Mouse (Mus musculus) heart, postnatal 10 days (tissue): ENCODE results near the gene Ube3a. TPM values are rescaled to one million over a fixed set of nuclear protein-coding genes. Genes with fewer than 3 reads are reported as not detected.
A peak's percentile ranks its signal among the peaks of the same experiment; 100 is the strongest.

Source experiments
- DNase-seq, 2 experiments: peaks; one replicate each; pipeline ENCODE4 v3.0.0; 2021
- intact Hi-C: fragments of 180-260 bp; cut with DNase I; formaldehyde crosslinking; loops from one replicate; pipeline ENCODE4 v1.15.1; 2025
- total RNA-seq, 2 experiments: library from RNA; stranded (reverse); gene quantifications; 2 replicates each; pipeline ENCODE4 v1.2.3; 2021

Gene Ube3a
- 100 to 1,000 TPM; 128 to 149 TPM for total RNA-seq

- peak; percentile 99 for DNase-seq
- intact Hi-C loops: loop anchor here (5.0 kb wide), 1 partner anchor 831 kb away; no protein-coding TSS in a partner anchor
These were observed at the start of gene Ube3a for GRCm38 (mm10) chr7:59228045-59228865. Ube3a (plus strand) TSS chr7:59228750.

DNA sequence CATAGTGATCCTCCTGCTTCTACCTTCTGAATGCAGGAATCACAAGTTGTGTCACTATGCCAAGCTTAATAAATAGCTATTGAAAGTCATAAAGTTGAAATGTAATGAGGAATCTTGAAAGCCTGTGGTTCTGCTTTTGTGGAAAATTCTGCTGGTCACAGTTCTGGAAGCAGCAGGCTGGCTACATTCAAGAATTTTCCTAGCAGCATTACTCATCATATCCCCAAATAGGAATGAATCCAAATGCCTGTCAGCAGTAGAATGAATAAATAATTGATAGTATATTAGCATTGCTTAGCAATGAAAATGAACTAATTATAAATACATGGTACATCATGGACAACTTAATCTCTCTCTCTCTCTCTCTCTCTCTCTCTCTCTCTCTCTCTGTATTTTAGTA lies 35.7 kb upstream of the Ube3a start:
- intact Hi-C loops: no loop called here
- DNase-seq: no peak

DNA sequence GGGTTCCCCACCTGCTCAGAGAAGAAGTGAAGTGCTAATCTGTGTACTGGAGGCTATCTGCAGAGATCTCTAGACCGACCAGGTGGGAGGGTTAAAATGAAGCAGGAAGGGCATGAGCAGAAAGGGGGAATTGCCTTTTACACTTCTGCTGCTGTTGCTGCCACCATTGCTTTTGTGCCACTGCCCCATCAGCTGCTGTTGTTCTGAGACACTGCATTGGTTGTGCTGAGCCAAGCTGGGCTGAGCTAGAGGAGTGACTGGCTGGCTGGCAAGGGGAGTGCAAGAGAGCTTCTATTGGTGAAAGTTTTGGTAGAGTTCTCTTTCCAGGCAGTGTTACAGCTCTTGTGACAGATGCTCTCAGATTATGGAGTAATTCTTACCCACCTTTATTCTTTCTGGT lies 13.6 kb upstream of the Ube3a start:
- DNase-seq: no peak
- intact Hi-C loops: no loop called here

- intact Hi-C loops: no loop called here
- no peak for DNase-seq
These were observed 7.3 kb upstream of the Ube3a start for GRCm38 (mm10) chr7:59221244-59221643.

GRCm38 (mm10) chr7:59228866-59229182 lies 274 bp downstream of the Ube3a start:
- intact Hi-C loops: loop anchor here (5.0 kb wide), 1 partner anchor 832 kb away; no protein-coding TSS in a partner anchor
- no peak for DNase-seq

DNA sequence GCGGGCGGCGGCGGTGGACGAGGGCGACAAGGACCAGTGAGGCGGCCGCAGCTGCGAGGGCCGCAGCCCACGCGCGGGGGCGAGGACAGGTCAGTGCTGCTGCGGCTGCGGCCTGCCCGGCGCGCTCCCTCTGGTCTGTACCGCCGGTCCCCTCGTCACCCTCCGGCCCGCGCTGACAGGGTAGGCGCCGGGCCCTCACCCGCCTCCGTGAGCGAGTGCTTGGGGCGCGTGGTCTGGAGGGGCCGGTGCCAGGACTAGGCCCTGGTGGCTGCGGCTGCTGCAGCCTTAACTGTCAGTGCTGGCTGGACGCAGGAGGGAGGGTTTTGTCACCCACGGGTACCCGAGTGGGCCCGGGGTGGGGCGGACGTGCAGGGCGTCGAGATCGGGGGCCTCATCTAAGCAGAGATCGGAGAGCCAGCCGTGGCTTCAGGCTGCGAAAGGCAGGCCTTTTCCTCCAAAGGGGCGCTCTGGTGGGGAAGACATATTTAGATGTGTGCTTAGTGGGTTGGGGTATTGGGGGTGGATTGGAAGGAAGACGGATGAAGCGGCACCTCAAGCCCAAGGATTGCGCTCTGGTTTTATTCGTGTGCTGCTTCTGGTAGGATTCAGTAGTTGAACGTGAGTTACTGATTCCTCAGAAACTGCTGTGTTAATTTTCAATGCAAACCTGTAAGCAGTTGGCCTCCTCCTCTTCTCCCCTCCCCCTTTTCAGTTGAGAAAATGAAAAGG lies 797 bp downstream of the Ube3a start:
- intact Hi-C loops: loop anchor here (5.0 kb wide), 1 partner anchor 832 kb away; no protein-coding TSS in a partner anchor
- DNase-seq: peak; percentile 74 to 75

DNA sequence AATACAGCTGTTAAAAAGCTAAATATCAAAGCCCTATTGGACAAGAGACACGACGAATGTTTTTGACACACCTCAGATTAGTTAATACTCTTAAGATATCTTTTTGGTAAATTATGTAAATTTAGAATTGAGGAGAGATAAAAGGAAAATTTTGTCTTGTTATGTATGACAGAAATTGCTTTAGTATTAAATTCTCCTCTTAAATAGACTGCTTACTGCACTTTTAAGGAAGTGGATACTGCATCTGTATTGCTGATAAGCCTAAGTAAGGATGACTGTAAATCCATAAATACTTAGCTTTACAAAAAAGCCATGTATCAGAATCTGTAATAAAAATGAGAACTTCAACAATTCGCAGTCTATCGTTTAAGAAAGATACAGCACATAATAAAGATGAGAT lies 1.8 kb downstream of the Ube3a start:
- DNase-seq: no peak
- intact Hi-C loops: no loop called here

- DNase-seq: no peak
- intact Hi-C loops: no loop called here
These were observed 2.2 kb downstream of the Ube3a start for GRCm38 (mm10) chr7:59230768-59231167.

GRCm38 (mm10) chr7:59231960-59232359 lies 3.4 kb downstream of the Ube3a start:
- intact Hi-C loops: no loop called here
- no peak for DNase-seq

DNA sequence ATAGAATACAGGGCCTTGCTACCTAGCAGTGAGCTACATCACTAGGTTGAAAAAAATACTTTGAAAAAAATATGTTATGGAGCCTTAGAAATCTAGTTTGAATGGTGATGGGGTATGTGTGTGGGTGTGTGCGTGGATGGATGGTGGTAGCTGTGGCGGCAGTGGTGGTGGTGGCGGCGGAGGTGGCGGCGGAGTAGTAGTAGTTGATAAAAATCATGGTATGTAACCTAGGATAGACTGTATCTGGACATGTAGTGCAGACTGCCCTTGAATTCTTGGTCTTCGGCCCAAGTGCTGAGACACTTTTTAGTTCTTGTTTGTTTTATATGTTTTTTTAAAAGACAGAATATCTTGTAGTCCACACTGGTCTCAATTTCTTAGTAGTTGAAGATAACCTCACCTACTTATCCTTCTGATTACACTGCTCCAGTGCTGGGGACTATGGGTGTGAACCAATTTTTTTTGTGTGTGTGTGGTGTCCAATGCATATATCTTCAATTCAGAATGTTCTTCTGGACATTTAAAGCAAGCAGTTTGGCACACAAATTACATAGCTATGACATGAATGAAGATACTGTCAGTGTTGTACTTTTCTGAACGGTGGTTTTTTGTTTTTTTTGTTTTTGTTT lies 6.3 kb downstream of the Ube3a start:
- no peak for DNase-seq
- intact Hi-C loops: no loop called here

DNA sequence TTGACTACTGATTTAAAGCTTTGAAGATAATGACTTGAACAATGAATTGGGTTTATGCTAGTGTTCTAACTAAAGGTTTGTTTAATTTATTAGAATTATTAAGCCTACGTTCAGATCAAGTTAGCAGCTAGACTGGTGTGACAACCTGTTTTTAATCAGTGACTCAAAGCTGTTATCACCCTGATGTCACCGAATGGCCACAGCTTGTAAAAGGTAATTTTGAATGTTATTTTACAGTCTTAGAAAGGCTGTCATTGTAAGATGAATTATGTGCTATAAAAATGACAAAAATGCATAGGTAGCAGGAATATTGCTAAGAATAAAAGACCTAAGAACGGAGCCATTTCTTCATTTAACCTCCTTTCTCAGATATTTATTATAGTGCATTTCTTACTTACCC lies 14.7 kb downstream of the Ube3a start:
- intact Hi-C loops: no loop called here
- DNase-seq: no peak

GRCm38 (mm10) chr7:59245541-59245940 lies 17.0 kb downstream of the Ube3a start:
- intact Hi-C loops: no loop called here
- DNase-seq: no peak

DNA sequence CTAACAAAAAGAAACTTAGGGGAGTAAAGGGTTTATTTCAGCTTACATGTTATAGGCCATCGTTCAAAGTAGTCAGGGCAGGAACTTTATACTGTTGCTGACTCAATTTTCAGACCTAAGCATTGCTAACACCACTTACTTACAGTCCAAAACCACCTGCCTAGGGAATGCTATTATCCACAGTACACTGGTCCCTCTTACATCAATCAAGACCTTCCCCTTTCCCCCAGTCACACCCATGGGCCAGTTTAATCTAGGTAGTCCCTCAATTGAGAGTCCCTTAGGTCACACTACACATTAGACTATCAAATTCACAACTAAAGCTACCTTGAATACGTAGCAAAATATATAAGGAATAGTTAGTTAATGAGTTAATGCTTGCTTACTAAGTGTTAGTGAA lies 24.8 kb downstream of the Ube3a start:
- intact Hi-C loops: no loop called here
- DNase-seq: no peak

DNA sequence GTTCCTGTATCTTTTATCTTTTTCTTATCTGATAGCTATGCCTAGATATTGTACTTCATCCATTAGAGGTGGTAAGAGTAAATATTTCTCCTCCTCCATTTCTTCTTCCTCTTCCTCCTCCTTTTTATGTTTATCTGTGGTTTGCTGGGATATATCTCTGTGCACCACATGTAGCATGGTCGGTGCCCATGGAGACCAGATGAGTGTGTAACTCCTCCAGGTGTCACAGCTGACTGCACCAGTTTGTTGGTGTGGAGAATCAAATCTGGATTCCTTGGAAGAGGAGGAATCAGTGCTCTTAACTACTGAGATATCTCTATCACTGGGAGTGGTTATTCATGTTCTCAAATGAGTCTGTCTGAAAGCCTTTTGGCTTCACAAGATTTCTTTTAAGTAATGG lies 37.0 kb downstream of the Ube3a start:
- intact Hi-C loops: no loop called here
- DNase-seq: no peak

DNA sequence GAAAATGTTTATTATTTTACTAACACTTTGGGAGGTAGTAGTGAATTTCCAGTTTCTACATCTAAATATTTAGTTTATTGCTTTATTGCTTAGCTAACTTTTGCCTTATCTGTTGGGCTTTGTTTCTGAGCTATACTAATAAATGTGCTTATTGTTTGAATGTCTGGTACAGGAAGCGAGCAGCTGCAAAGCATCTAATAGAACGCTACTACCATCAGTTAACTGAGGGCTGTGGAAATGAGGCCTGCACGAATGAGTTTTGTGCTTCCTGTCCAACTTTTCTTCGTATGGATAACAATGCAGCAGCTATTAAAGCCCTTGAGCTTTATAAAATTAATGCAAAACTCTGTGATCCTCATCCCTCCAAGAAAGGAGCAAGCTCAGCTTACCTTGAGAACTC lies 43.2 kb downstream of the Ube3a start:
- no peak for DNase-seq
- intact Hi-C loops: no loop called here

DNA sequence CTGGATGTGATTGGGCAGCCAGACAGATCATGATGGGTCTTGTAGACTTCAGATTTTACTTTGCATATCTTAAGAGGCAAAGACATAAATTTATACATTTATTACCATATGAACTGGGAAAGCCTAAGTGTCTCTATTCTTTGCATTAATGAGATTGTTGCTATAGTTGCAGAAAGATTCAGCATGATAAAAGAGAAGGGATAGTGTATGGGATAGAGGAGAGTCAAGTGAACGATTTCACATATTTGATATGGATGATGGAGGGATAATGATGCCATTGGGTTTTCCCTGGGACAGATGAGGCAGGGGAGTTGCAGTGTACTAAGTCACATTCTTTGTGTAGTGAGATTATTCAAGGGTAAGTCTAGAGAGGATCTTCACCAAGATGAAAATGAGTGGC lies 84.0 kb downstream of the Ube3a start:
- intact Hi-C loops: no loop called here
- no peak for DNase-seq

- DNase-seq: no peak
- intact Hi-C loops: no loop called here
These were observed 94.2 kb downstream of the Ube3a start for GRCm38 (mm10) chr7:59322759-59323158.
